Mouse (Mus musculus): ENCODE results near the gene Frmd4a. TPM values are rescaled to one million over a fixed set of nuclear protein-coding genes. Genes with fewer than 3 reads are reported as not detected.

Gene Frmd4a
- total RNA-seq, 2 experiments from 2014 or later, result 113 to 118 TPM

- intact Hi-C loops (cut with DNase I), result no loop called here
- DNase-seq (ENCODE audit: extremely low spot score in 1 of 2, low spot score in 2 of 2), result no peak
These were observed 95.9 kb downstream of the Frmd4a start for GRCm38 (mm10) chr2:4113303-4113920.

GRCm38 (mm10) chr2:4119678-4120458 lies 102.4 kb downstream of the Frmd4a start:
- no peak for DNase-seq (ENCODE audit: extremely low spot score in 1 of 2, low spot score in 2 of 2)
- intact Hi-C loops (cut with DNase I), result no loop called here

GRCm38 (mm10) chr2:4131216-4131615 lies 113.7 kb downstream of the Frmd4a start:
- intact Hi-C loops (cut with DNase I), result no loop called here
- no peak for DNase-seq (ENCODE audit: extremely low spot score in 1 of 2, low spot score in 2 of 2)

GRCm38 (mm10) chr2:4137493-4137892 lies 120.0 kb downstream of the Frmd4a start:
- intact Hi-C loops (cut with DNase I), result no loop called here
- DNase-seq (ENCODE audit: extremely low spot score in 1 of 2, low spot score in 2 of 2), result peak in 1 of 2 experiments; percentile 40

GRCm38 (mm10) chr2:4142221-4142950 lies 124.9 kb downstream of the Frmd4a start:
- peak in 1 of 2 experiments; percentile 29 for DNase-seq (ENCODE audit: extremely low spot score in 1 of 2, low spot score in 2 of 2)
- intact Hi-C loops (cut with DNase I), result no loop called here

GRCm38 (mm10) chr2:4144424-4144823 lies 126.9 kb downstream of the Frmd4a start:
- DNase-seq (ENCODE audit: extremely low spot score in 1 of 2, low spot score in 2 of 2), result no peak
- intact Hi-C loops (cut with DNase I), result no loop called here

- DNase-seq (ENCODE audit: extremely low spot score in 1 of 2, low spot score in 2 of 2), result no peak
- intact Hi-C loops (cut with DNase I), result no loop called here
These were observed 135.1 kb downstream of the Frmd4a start for GRCm38 (mm10) chr2:4152521-4153040.

- DNase-seq (ENCODE audit: extremely low spot score in 1 of 2, low spot score in 2 of 2), result peak; percentile 34 to 44
- intact Hi-C loops (cut with DNase I), result no loop called here
These were observed 135.7 kb downstream of the Frmd4a start for GRCm38 (mm10) chr2:4153131-4153631.

- intact Hi-C loops (cut with DNase I), result no loop called here
- no peak for DNase-seq (ENCODE audit: extremely low spot score in 1 of 2, low spot score in 2 of 2)
These were observed 136.6 kb downstream of the Frmd4a start for GRCm38 (mm10) chr2:4154036-4154653.

GRCm38 (mm10) chr2:4154654-4155047 lies 137.1 kb downstream of the Frmd4a start:
- no peak for DNase-seq (ENCODE audit: extremely low spot score in 1 of 2, low spot score in 2 of 2)
- intact Hi-C loops (cut with DNase I), result no loop called here

GRCm38 (mm10) chr2:4155406-4155805 lies 137.9 kb downstream of the Frmd4a start:
- DNase-seq (ENCODE audit: extremely low spot score in 1 of 2, low spot score in 2 of 2), result no peak
- intact Hi-C loops (cut with DNase I), result no loop called here

GRCm38 (mm10) chr2:4156511-4156910 lies 139.0 kb downstream of the Frmd4a start:
- intact Hi-C loops (cut with DNase I), result no loop called here
- DNase-seq (ENCODE audit: extremely low spot score in 1 of 2, low spot score in 2 of 2), result no peak

- intact Hi-C loops (cut with DNase I), result no loop called here
- DNase-seq (ENCODE audit: extremely low spot score in 1 of 2, low spot score in 2 of 2), result no peak
These were observed 139.9 kb downstream of the Frmd4a start for GRCm38 (mm10) chr2:4157396-4157795.

- intact Hi-C loops (cut with DNase I), result no loop called here
These were observed 142.2 kb downstream of the Frmd4a start for GRCm38 (mm10) chr2:4159574-4160203.

GRCm38 (mm10) chr2:4166191-4166590 lies 148.7 kb downstream of the Frmd4a start:
- DNase-seq (ENCODE audit: extremely low spot score in 1 of 2, low spot score in 2 of 2), result no peak
- intact Hi-C loops (cut with DNase I), result no loop called here

More at GRCm38 (mm10) chr2:4159574-4160203, 142.2 kb downstream of the Frmd4a start:
- no peak for DNase-seq (ENCODE audit: extremely low spot score in 1 of 2, low spot score in 2 of 2)

GRCm38 (mm10) chr2:4167131-4167530 lies 149.6 kb downstream of the Frmd4a start:
- intact Hi-C loops (cut with DNase I), result no loop called here

GRCm38 (mm10) chr2:4169726-4170125 lies 152.2 kb downstream of the Frmd4a start:
- no peak for DNase-seq (ENCODE audit: extremely low spot score in 1 of 2, low spot score in 2 of 2)
- intact Hi-C loops (cut with DNase I), result no loop called here

More at GRCm38 (mm10) chr2:4167131-4167530, 149.6 kb downstream of the Frmd4a start:
- DNase-seq (ENCODE audit: extremely low spot score in 1 of 2, low spot score in 2 of 2), result no peak

GRCm38 (mm10) chr2:4170189-4170588 lies 152.7 kb downstream of the Frmd4a start:
- intact Hi-C loops (cut with DNase I), result no loop called here
- no peak for DNase-seq (ENCODE audit: extremely low spot score in 1 of 2, low spot score in 2 of 2)
